Mouse (Mus musculus) urinary bladder, postnatal 4 days (tissue): ENCODE measurements at regions not wholly inside any gene's neighbourhood (a gene's known extent, or its start where the extent isn't known, plus 50 kb on each side); places are given as distances from the start of the nearest gene placed in this dataset.
A peak's percentile ranks its signal among the peaks of the same experiment; 100 is the strongest.

Source experiments
- DNase-seq, 2 experiments: peaks; one replicate each; pipeline ENCODE4 v3.0.0; 2021 to 2022; ENCODE audit warnings: low spot score in 2 of 2

GRCm38 (mm10) chr16:29956904-29957303 is 107.3 kb upstream of the Hes1 start:
- no peak for DNase-seq

- DNase-seq: no peak
Observed at GRCm38 (mm10) chr16:29959939-29960637, 104.1 kb upstream of the Hes1 start.

DNA sequence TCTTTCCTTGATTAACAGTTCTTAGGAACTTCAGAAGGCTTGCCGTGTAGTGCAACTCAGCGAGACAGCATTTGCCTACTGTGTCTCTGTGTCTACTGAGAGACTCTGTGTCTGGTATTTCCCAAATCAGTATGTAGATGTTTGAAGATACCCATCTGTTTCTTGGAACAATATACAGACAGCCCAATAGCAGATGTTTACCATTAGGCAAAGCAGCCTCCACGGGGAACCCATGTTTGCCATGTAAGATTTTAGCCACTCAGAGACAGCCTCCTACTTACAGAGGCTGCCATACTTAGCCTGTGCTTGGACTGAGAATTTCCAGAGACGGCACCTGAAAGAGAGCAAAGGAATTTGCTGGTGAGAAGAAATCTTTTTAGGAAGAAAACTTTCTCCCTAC is 100.9 kb upstream of the Hes1 start:
- no peak for DNase-seq

GRCm38 (mm10) chr16:29964563-29964962 is 99.6 kb upstream of the Hes1 start:
- DNase-seq: no peak

DNA sequence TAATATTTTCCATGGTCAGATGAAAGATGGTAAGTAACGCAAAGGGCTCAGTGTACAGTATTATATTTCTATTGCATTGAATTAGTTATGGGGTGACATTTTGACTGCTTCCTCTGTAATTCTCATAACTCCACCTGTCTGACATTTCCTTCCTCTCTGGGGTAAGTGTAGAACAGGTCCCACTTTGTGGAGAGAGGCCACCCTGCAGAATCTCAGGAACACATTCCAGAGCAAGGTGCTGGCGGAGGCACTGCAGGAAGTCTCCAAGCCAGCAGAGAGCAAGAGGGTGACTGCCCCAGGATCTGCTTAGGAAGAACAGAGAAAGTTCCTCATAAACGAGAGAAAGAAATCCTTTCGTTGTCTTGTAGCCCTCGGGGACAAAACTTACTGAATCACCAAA is 95.4 kb upstream of the Hes1 start:
- DNase-seq: no peak

GRCm38 (mm10) chr16:29972741-29973141 is 91.4 kb upstream of the Hes1 start:
- DNase-seq: no peak

DNA sequence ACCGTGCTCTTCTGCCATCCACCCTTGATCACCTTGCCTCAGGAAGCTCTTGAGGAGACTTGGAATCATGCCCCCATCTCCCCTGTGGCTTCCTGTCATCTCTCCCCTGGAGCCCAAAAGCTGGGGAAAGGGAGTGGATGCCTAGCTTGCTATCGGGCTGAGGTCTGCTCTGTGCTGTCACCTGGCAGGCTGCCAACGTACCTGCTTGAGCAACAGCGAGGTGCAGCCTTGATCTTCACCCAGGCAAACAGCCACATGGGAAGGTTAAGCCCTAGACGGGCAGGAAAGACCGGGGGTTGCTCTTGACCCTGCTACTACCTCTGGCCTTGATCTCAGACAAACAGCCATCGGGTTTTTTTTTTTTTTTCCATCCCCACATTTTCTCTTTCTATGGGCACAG is 90.9 kb upstream of the Hes1 start:
- peak in 1 of 2 experiments; percentile 62 for DNase-seq

DNA sequence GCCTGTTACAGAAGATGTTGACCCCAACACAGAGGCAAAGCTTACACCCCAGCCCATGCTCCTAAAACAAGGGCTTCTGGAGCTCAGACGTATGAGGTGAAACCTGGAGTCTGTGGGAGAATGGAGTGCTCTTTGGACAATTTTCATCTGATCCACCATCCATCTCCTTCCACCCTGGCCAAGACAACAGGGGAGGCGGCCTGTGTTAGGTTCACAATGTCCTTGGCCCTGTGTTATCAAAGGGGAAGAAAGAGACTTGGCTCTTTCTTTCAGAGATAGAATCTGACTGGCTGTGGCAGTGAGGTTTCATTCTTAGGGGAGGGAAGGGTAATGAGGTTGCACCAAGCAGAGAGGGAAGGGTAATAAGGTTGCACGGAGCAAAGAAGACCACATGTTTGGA is 88.4 kb upstream of the Hes1 start:
- no peak for DNase-seq

GRCm38 (mm10) chr16:29977011-29977410 is 87.2 kb upstream of the Hes1 start:
- DNase-seq: no peak

- DNase-seq: peak in 1 of 2 experiments; percentile 58
Observed at GRCm38 (mm10) chr16:29977711-29978110, 86.5 kb upstream of the Hes1 start.

DNA sequence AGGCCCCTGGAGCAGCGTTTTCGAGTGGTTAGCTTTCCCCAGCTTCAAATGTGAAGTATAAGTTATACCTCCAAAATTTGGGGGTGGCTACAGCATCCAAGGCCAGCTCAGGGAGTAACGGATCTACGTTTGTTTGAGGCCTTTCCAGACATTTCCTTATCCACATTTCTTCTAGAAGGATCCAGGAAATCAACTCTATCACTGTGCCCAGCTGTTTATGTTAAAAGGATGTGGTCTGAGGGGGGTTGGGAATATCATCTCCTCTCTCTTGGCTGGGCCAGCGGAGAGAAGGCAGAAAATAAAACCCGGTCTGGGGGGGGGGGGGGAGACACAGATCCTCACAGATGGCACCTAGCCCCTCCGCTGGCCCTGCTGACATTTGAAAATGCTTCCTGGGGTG is 85.1 kb upstream of the Hes1 start:
- no peak for DNase-seq

DNA sequence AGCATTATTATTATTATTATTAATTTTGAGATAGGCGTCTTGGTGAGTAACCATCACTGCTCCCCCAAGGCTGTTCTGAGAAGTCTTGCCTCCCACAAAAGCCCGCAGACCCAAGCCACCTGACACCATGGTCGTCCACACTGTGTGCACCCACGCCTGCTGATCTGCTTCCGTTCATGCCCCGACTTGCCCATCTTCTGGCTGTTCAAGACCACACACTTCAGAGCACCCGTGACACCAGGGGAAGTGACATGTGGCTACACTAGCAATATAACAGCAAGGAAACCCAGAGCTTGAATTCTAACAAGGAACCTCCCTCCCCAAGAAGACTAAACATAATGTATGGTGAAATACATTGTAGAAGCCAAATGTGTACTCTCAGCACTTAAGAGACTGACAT is 82.6 kb upstream of the Hes1 start:
- DNase-seq: no peak

GRCm38 (mm10) chr16:29982224-29982785 is 81.9 kb upstream of the Hes1 start:
- DNase-seq: no peak

DNA sequence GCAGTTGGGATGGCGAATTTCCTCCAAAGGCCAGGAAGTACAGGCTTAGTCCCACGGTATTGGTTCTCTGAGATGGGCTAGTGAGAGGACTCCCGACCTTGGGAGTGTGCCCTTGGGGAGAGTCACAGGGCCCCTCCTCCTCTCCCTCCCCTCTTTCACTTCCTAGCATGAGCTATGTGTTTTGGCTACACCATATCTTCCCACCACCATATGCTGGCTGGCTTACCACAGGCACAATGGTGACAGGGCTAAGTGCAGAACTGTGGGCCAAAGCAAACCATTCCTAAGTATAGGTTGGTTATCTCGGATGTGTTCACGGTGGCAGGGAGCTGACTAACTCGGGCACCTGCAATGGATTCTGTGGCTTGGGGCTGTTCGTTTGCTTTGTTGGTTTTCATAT is 81.0 kb upstream of the Hes1 start:
- DNase-seq: no peak

DNA sequence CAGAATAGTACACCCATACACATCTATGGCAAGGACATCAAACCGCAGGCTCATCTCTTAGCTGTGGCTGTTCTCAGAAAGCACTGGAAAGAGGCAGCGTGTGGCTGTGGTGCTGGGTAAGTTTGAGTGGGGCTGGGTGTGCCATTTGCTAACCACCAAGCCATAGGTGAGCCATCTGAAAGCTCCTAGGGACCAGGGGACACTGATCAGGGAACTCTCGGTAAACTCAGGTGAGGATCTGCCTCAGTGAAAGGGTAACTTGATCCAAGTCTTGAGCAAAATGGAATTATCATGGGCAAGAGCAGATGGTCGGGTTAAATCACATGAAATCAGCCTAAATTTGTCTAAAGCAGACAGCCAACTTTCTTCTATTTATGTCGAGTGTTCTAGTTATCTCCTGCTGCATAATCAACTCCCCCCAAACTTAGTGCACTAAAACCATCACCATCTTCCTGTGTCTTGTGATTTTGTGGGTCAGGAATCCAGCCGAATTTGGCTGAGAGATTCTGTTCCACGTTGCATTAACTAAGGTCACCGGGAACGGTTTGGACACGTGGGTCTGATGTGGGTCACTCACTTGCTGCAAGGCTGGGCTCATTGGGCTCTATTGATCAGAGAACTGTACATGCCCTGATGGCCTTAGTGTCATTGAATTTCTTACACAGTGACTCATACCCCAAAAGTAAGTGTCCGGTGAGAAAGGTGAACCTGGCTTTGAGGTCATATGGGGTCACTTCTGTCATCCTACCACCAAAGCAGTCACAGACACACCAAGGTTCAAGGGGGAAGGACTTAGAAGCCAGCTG is 78.9 kb upstream of the Hes1 start:
- no peak for DNase-seq

- DNase-seq: no peak
Observed at GRCm38 (mm10) chr16:29987595-29987994, 76.6 kb upstream of the Hes1 start.

DNA sequence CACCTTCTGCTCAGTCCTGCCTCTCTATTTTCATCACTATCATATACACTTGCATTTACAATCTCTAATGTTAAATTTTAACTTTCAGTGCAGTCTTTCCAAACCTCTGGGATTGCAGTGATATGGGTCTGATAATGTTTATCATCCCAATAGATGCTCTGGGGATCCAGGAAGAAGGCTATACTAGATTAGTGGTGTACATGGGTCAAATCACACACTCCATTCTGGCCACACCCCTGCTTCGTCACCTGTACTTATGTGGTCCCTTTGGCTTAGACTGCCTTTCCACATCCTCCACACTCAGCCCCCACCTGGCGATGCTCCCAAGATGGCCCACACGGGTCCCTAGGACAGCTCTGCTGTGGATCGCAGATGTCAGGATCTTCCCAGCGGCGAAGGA is 76.2 kb upstream of the Hes1 start:
- no peak for DNase-seq

GRCm38 (mm10) chr16:29989308-29989707 is 74.9 kb upstream of the Hes1 start:
- DNase-seq: no peak

- DNase-seq: no peak
Observed at GRCm38 (mm10) chr16:29990393-29990792, 73.8 kb upstream of the Hes1 start.

DNA sequence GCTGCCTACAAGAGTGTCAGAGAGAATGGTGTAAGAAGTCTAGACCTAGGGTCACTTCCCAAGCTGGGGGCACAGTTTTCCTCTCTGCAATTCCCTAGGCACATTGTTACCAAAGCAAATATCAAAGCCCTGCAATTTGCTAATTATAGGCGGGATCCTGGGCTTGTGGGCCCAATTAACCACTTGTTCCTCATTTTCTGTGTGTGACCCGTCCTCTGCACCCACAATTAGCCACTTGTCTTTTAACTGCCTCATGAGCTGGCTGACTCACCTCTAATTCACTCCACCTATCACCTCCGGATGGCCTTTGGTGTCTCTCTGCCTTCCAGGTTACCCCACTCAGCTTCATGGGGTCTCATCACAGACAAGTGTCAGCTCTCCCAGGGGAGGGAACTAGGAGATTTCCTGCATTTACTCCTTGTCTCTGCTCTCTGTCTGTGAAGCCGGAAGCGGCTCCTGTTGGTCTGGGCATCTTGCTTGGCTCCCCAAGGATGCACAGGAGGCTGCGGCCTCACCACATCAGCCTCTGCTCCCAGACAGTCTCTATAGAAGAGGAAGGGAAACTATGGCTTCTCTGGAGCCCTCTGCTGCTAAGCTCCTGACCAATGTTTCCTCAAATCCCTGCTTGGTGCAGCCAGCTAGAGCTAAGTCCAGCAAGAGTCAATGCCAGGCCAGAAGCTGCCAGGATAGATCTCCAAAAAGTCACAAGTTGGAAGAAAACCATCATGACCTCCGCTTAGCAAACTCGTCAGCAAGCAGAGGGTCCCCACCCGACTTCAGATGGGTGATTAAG is 73.2 kb upstream of the Hes1 start:
- no peak for DNase-seq

GRCm38 (mm10) chr16:29991876-29992380 is 72.3 kb upstream of the Hes1 start:
- no peak for DNase-seq

- DNase-seq: no peak
Observed at GRCm38 (mm10) chr16:29993111-29993510, 71.1 kb upstream of the Hes1 start.
